Mouse (Mus musculus) liver, embryonic 14.5 days (tissue): ENCODE data around the gene Oscp1.

Experiments used
- CTCF ChIP-seq: IDR thresholded peaks from 2 replicates; pipeline ENCODE4 v1.5.1; 2016; ENCODE audit warnings: antibody characterized with exemption, low read depth, control low read depth
- EP300 ChIP-seq: IDR thresholded peaks from 2 replicates; pipeline ENCODE4 v1.6.1; 2016; ENCODE audit warnings: antibody characterized with exemption, low read depth

DNA sequence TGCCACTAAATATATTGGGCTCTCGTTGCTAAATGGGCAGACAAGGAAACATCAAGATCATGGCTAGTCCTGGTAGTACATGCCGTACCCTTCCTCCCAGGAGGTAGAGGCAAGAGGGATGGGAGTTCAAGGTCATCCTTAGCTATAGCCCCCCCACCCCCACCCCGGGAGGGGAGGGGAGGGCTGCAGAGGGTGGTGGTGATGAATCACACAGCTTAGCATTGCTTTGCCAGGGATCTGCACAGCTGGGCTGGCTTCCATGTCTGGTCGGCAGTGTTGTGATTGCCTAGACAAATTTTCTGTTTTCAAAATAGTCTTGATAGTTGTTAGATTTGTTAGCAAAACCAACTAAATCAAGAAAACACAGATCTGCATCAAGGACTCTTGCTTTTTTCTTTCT lies 20.9 kb downstream of the Oscp1 start:
- no peak for TF ChIP-seq CTCF
- TF ChIP-seq EP300, result no peak
